Mouse (Mus musculus): ENCODE measurements around the gene Fh1. TPM values are rescaled to one million over a fixed set of nuclear protein-coding genes. Genes with fewer than 3 reads are reported as not detected.

Gene Fh1
- polyA plus RNA-seq, 1 experiment: 115 TPM

DNA sequence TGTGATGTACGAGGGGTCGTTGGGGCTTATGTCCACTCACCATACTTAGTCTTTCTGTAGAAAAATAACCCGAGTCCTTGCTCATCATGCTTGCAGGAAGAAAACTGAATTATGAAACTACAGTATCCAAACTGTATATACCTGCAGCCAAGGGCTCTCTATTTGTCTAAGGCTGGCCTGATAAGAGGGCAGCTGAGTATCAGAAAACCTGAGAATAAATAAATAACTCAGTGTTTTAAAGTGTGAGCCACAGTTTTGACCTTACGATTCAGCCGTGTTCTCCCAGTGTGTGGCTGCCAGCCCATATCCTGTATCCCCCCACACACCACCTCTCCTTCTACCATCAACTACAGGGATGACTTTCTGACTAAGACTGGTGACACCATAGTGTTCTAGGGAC is 38.8 kb downstream of the Fh1 start:
- no peaks in the 10 kb centered on the region for H3K27me3 ChIP-seq (ENCODE audit: control insufficient read depth, insufficient read depth, insufficient read length)
- no peaks in the 10 kb centered on the region for H3K79me2 ChIP-seq (ENCODE audit: control insufficient read depth, insufficient read depth)
- H3K4me3 ChIP-seq: no peak overlapping the region
- TF ChIP-seq MYOG (IDR thresholded peaks at IDR 0.05; ENCODE audit: control insufficient read depth in 1 of 3, insufficient read depth in 1 of 3, insufficient read length in 2 of 3, low read depth in 2 of 3) (no peak), MYOD1 (IDR thresholded peaks at IDR 0.05; ENCODE audit: control insufficient read depth in 1 of 3, insufficient read length in 2 of 3, low read depth in 2 of 3) (no peak), USF1 (IDR thresholded peaks at IDR 0.05; ENCODE audit: low read depth) (no peak), TCF3 (IDR thresholded peaks at IDR 0.05; ENCODE audit: insufficient read length, low read depth) (no peak)
- no peak overlapping the region for H3ac ChIP-seq (ENCODE audit: control insufficient read depth, insufficient read length)
- no peaks in the 10 kb centered on the region for H3K36me3 ChIP-seq (ENCODE audit: control insufficient read depth, insufficient read depth)
- H3K4me2 ChIP-seq (ENCODE audit: low read depth): no peak overlapping the region

DNA sequence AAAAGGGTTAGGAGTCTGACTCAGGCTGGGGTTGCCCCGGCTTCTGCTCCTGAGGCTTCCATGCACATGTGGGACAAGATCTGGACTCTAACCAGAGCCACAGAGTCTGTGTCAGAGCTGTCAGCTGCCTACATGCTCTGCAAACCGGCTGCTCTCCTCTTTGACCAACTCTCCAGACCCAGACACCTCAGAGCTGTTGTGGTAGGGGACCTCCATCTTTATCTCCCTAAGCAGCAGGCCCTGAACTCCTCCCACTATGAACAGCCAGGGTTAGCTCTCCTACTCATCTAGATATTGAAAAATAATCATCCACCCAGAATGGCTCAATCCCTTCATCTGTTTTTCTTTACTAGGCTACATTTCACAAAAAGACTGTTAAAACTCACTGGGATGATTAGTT is 40.2 kb downstream of the Fh1 start:
- Histone ChIP-seq H3K79me2 (ENCODE audit: control insufficient read depth, insufficient read depth) (no peaks in the 10 kb centered on the region), H3K27me3 (ENCODE audit: control insufficient read depth, insufficient read depth, insufficient read length) (no peaks in the 10 kb centered on the region), H3K4me2 (ENCODE audit: low read depth) (no peak overlapping the region), H3K36me3 (ENCODE audit: control insufficient read depth, insufficient read depth) (no peaks in the 10 kb centered on the region), H3K4me3 (no peak overlapping the region), H3ac (ENCODE audit: control insufficient read depth, insufficient read length) (no peak overlapping the region)
- no peak for TF ChIP-seq USF1 (IDR thresholded peaks at IDR 0.05; ENCODE audit: low read depth)
- no peak for TF ChIP-seq SRF (IDR thresholded peaks at IDR 0.05; ENCODE audit: control insufficient read depth, insufficient read length, low read depth)
- TF ChIP-seq MYOD1 (IDR thresholded peaks at IDR 0.05; ENCODE audit: control insufficient read depth in 1 of 3, insufficient read length in 2 of 3, low read depth in 2 of 3): no peak
- no peak for TF ChIP-seq POLR2AphosphoS2 (IDR thresholded peaks at IDR 0.05; ENCODE audit: insufficient read length, low read depth)

GRCm38 (mm10) chr1:175582799-175583198 is 42.6 kb downstream of the Fh1 start:
- Histone ChIP-seq H3ac (ENCODE audit: control insufficient read depth, insufficient read length) (no peak overlapping the region), H3K27me3 (ENCODE audit: control insufficient read depth, insufficient read depth, insufficient read length) (no peaks in the 10 kb centered on the region), H3K79me2 (ENCODE audit: control insufficient read depth, insufficient read depth) (no peaks in the 10 kb centered on the region), H3K4me3 (no peak overlapping the region), H3K36me3 (ENCODE audit: control insufficient read depth, insufficient read depth) (no peaks in the 10 kb centered on the region), H3K4me2 (ENCODE audit: low read depth) (no peak overlapping the region)
- no peak for TF ChIP-seq TCF3 (IDR thresholded peaks at IDR 0.05; ENCODE audit: insufficient read length, low read depth)
- no peak for TF ChIP-seq POLR2A (IDR thresholded peaks at IDR 0.05; ENCODE audit: insufficient read length, low read depth)
- no peak for TF ChIP-seq E2F4 (IDR thresholded peaks at IDR 0.05; ENCODE audit: insufficient read depth)
- no peak for TF ChIP-seq CEBPB (IDR thresholded peaks at IDR 0.05; ENCODE audit: insufficient read depth, poor library complexity, severe bottlenecking)
- no peak for TF ChIP-seq TCF12 (IDR thresholded peaks at IDR 0.05; ENCODE audit: insufficient read depth, poor library complexity, severe bottlenecking)
- TF ChIP-seq MYOG (IDR thresholded peaks at IDR 0.05; ENCODE audit: control insufficient read depth in 1 of 3, insufficient read depth in 1 of 3, insufficient read length in 2 of 3, low read depth in 2 of 3): no peak
- TF ChIP-seq POLR2AphosphoS2 (IDR thresholded peaks at IDR 0.05; ENCODE audit: insufficient read length, low read depth): no peak
- no peak for TF ChIP-seq SRF (IDR thresholded peaks at IDR 0.05; ENCODE audit: control insufficient read depth, insufficient read length, low read depth)
- TF ChIP-seq MAX (IDR thresholded peaks at IDR 0.05; ENCODE audit: low read depth): no peak
- no peak for TF ChIP-seq REST (IDR thresholded peaks at IDR 0.05; ENCODE audit: insufficient read depth, insufficient read length)
- no peak for TF ChIP-seq USF1 (IDR thresholded peaks at IDR 0.05; ENCODE audit: low read depth)
- no peak for TF ChIP-seq MYOD1 (IDR thresholded peaks at IDR 0.05; ENCODE audit: control insufficient read depth in 1 of 3, insufficient read length in 2 of 3, low read depth in 2 of 3)

DNA sequence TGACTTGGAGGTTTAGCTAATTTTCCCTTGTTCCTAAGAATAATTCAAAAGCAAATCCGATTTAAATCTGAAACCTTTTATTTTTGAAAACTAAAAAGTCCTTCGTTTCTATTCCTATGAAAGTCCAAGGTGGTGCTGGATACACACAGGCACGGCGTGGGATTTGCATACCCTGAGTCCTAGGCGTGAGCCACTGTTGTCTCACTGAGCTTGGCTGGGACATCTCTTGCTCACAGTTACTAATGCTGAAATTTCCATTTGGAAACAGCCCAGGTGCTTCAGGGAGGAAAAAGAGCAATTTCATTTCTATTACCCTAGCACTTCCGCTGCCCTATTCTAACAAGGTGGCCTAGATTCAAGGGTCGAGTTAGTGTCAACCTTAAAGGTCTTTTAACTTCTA is 45.1 kb downstream of the Fh1 start:
- H3K4me3 ChIP-seq: no peak overlapping the region
- no peaks in the 10 kb centered on the region for H3K36me3 ChIP-seq (ENCODE audit: control insufficient read depth, insufficient read depth)

DNA sequence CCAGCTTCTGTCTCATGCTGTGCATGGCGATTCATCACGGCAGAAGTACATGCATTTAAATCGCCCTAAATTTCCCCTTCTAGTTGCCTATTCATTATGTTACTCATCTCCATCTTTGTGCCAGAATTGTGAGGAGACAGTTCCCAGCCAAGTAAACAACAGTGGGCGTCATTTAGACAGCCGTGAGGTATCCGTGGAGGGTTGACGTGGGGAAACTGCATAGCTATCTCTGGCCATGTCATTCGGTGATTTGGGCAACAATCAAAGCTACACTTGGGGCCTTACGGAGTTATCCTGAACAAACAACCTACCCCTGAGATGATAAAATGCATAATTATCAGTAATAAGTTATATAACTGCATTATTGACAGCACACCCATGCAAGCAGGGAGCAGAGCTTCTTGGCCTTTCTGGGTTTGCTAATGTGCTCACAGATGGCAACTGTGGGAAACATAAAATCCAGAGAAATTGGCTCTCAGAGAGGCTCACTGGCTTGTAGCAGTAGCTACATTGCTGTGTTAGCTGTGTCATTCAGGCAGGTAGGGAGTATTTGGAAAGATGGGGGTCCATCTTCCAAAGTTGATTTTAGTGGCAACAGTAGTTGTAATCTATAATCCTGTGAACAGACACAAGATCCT is 45.7 kb downstream of the Fh1 start:
- Histone ChIP-seq H3K4me2 (ENCODE audit: low read depth) (no peak overlapping the region), H3K36me3 (ENCODE audit: control insufficient read depth, insufficient read depth) (no peaks in the 10 kb centered on the region), H3ac (ENCODE audit: control insufficient read depth, insufficient read length) (no peak overlapping the region), H3K79me2 (ENCODE audit: control insufficient read depth, insufficient read depth) (no peaks in the 10 kb centered on the region), H3K4me3 (no peak overlapping the region), H3K27me3 (ENCODE audit: control insufficient read depth, insufficient read depth, insufficient read length) (no peaks in the 10 kb centered on the region)
- no peak for TF ChIP-seq USF1 (IDR thresholded peaks at IDR 0.05; ENCODE audit: low read depth)
- TF ChIP-seq MYOG (IDR thresholded peaks at IDR 0.05; ENCODE audit: control insufficient read depth in 1 of 3, insufficient read depth in 1 of 3, insufficient read length in 2 of 3, low read depth in 2 of 3): no peak
- TF ChIP-seq MAX (IDR thresholded peaks at IDR 0.05; ENCODE audit: low read depth): no peak
- TF ChIP-seq E2F4 (IDR thresholded peaks at IDR 0.05; ENCODE audit: insufficient read depth): no peak
- TF ChIP-seq CEBPB (IDR thresholded peaks at IDR 0.05; ENCODE audit: insufficient read depth, poor library complexity, severe bottlenecking): no peak
- no peak for TF ChIP-seq TCF12 (IDR thresholded peaks at IDR 0.05; ENCODE audit: insufficient read depth, poor library complexity, severe bottlenecking)
- no peak for TF ChIP-seq SRF (IDR thresholded peaks at IDR 0.05; ENCODE audit: control insufficient read depth, insufficient read length, low read depth)
- TF ChIP-seq POLR2AphosphoS2 (IDR thresholded peaks at IDR 0.05; ENCODE audit: insufficient read length, low read depth): no peak
- TF ChIP-seq TCF3 (IDR thresholded peaks at IDR 0.05; ENCODE audit: insufficient read length, low read depth): no peak
- no peak for TF ChIP-seq POLR2A (IDR thresholded peaks at IDR 0.05; ENCODE audit: insufficient read length, low read depth)
- TF ChIP-seq MYOD1 (IDR thresholded peaks at IDR 0.05; ENCODE audit: control insufficient read depth in 1 of 3, insufficient read length in 2 of 3, low read depth in 2 of 3): no peak

More for the DNA sequence above, 45.1 kb downstream of the Fh1 start:
- TF ChIP-seq E2F4 (IDR thresholded peaks at IDR 0.05; ENCODE audit: insufficient read depth) (no peak), POLR2A (IDR thresholded peaks at IDR 0.05; ENCODE audit: insufficient read length, low read depth) (no peak), SRF (IDR thresholded peaks at IDR 0.05; ENCODE audit: control insufficient read depth, insufficient read length, low read depth) (no peak), TCF3 (IDR thresholded peaks at IDR 0.05; ENCODE audit: insufficient read length, low read depth) (no peak), MYOD1 (IDR thresholded peaks at IDR 0.05; ENCODE audit: control insufficient read depth in 1 of 3, insufficient read length in 2 of 3, low read depth in 2 of 3) (no peak), USF1 (IDR thresholded peaks at IDR 0.05; ENCODE audit: low read depth) (no peak), MYOG (IDR thresholded peaks at IDR 0.05; ENCODE audit: control insufficient read depth in 1 of 3, insufficient read depth in 1 of 3, insufficient read length in 2 of 3, low read depth in 2 of 3) (no peak), REST (IDR thresholded peaks at IDR 0.05; ENCODE audit: insufficient read depth, insufficient read length) (no peak), MAX (IDR thresholded peaks at IDR 0.05; ENCODE audit: low read depth) (no peak), POLR2AphosphoS2 (IDR thresholded peaks at IDR 0.05; ENCODE audit: insufficient read length, low read depth) (no peak), CEBPB (IDR thresholded peaks at IDR 0.05; ENCODE audit: insufficient read depth, poor library complexity, severe bottlenecking) (no peak), TCF12 (IDR thresholded peaks at IDR 0.05; ENCODE audit: insufficient read depth, poor library complexity, severe bottlenecking) (no peak)
- Histone ChIP-seq H3K4me2 (ENCODE audit: low read depth) (no peak overlapping the region), H3K27me3 (ENCODE audit: control insufficient read depth, insufficient read depth, insufficient read length) (no peaks in the 10 kb centered on the region), H3ac (ENCODE audit: control insufficient read depth, insufficient read length) (no peak overlapping the region), H3K79me2 (ENCODE audit: control insufficient read depth, insufficient read depth) (no peaks in the 10 kb centered on the region)
